Mouse (Mus musculus): ENCODE data around the gene Prpf4. TPM values are rescaled to one million over a fixed set of nuclear protein-coding genes. Genes with fewer than 3 reads are reported as not detected.
A peak's percentile ranks its signal among the peaks of the same experiment; 100 is the strongest.

The Prpf4 gene
- polyA plus RNA-seq, 1 experiment from 2014 or later, result 6.8 TPM

DNA sequence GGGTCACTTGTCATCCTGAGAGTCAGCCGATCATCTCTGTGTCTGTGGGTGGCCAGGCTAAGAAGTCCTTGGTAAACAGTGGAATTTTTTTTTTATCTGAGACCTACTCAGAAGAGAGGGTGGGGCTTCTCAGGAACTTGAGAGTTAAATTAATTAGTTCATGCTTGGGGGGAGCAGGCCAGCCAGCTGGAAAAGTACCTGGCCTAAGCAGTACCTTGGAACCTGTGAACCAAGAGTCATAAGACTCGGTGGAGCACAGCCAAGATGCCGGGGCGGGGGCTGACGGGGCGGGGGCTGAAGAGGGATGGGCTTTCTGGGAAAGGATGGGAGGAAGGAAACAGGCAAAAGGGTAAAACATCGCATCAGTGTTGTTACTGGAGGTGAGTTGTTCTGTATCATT lies 29.3 kb downstream of the Prpf4 start:
- Histone ChIP-seq H3K4me3 (ENCODE audit: inconsistent target) (no peak overlapping the region), H3K36me3 (ENCODE audit: inconsistent target) (no peaks in the 10 kb centered on the region), H3K79me2 (ENCODE audit: inconsistent target) (no peaks in the 10 kb centered on the region), H3K27ac (no peak overlapping the region)
- 97% methylated on average over 7 of the region's 7 CpGs for WGBS (ENCODE audit: missing documents)

- Histone ChIP-seq H3K4me3 (ENCODE audit: inconsistent target) (no peak overlapping the region), H3K27ac (no peak overlapping the region), H3K36me3 (ENCODE audit: inconsistent target) (no peaks in the 10 kb centered on the region), H3K79me2 (ENCODE audit: inconsistent target) (no peaks in the 10 kb centered on the region)
- 31% methylated on average over 4 of the region's 4 CpGs for WGBS (ENCODE audit: missing documents)
These were observed 31.2 kb downstream of the Prpf4 start for GRCm38 (mm10) chr4:62439793-62440192.

GRCm38 (mm10) chr4:62440544-62440943 lies 31.9 kb downstream of the Prpf4 start:
- no peaks in the 10 kb centered on the region for H3K36me3 ChIP-seq (ENCODE audit: inconsistent target)
- 87% methylated on average over 3 of the region's 4 CpGs for WGBS (ENCODE audit: missing documents)
- no peak overlapping the region for H3K4me3 ChIP-seq (ENCODE audit: inconsistent target)
- H3K27ac ChIP-seq, result no peak overlapping the region
- no peaks in the 10 kb centered on the region for H3K79me2 ChIP-seq (ENCODE audit: inconsistent target)

DNA sequence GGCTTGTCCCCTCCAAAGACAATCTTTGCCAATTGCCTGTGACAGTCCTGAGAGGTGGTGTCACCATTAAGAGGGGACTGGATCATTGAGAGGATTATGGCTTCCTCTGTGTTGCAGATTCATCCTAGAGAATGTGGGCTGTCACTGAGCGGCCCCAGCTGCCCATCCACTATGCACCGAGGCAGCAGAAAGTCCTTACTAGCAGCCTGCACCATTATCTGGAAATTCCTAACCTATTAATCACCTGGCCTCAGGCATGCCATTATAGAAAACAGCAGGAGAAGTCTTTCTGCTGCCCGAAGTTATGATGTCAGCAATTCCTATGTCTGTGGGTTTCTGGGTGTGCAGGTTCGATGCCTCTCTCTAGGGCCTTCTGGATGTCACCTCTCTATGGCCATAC lies 32.4 kb downstream of the Prpf4 start:
- Histone ChIP-seq H3K27ac (no peak overlapping the region), H3K79me2 (ENCODE audit: inconsistent target) (no peaks in the 10 kb centered on the region), H3K4me3 (ENCODE audit: inconsistent target) (no peak overlapping the region), H3K36me3 (ENCODE audit: inconsistent target) (no peaks in the 10 kb centered on the region)
- WGBS (ENCODE audit: missing documents), result 93% methylated on average over 4 of the region's 4 CpGs

DNA sequence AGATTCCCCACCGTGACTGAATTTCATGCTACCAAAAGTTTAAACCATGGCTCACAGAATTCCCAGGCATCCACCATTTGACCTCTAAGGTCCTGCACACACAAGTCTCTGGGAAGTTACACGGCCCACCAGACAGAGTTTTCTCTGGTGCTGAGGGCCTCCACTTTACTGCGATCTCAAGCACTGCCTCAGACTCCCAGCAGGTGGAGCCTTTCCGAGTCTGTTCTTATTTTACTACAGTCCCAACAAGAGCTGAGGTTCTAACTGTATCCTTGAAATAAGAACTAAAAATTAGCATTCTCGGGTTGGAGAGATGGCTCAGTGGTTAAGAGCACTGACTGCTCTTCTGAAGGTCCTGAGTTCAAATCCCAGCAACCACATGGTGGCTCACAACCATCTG lies 46.4 kb downstream of the Prpf4 start:
- Histone ChIP-seq H3K27ac (no peak overlapping the region), H3K36me3 (ENCODE audit: inconsistent target) (no peaks in the 10 kb centered on the region), H3K79me2 (ENCODE audit: inconsistent target) (no peaks in the 10 kb centered on the region), H3K4me3 (ENCODE audit: inconsistent target) (no peak overlapping the region)
- 45% methylated on average over 5 of the region's 5 CpGs for WGBS (ENCODE audit: missing documents)

- no peak overlapping the region for H3K4me3 ChIP-seq (ENCODE audit: inconsistent target)
- WGBS (ENCODE audit: missing documents), result 97% methylated on average over 3 of the region's 3 CpGs
- H3K79me2 ChIP-seq (ENCODE audit: inconsistent target), result no peaks in the 10 kb centered on the region
- H3K27ac ChIP-seq, result no peak overlapping the region
- no peaks in the 10 kb centered on the region for H3K36me3 ChIP-seq (ENCODE audit: inconsistent target)
These were observed 50.5 kb downstream of the Prpf4 start for GRCm38 (mm10) chr4:62459081-62459480.

DNA sequence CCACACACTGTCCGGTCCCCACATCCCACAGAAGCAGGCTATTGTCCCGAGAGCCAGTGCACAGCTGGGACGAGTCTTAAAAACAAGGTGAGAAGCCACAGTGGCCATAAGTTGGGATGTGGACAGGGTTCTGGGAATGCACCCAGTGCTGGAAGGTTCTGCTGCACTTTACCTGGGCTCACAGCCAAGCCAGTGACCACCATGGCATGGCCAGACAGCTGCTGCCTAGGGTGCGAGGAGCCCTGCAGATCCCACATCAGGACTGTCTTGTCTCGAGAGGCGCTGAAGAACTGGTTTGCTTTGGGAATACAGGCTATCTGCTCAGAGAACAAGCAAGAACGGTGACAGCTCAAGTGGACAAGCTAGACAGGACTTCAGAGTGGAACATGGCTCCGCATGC lies 51.8 kb downstream of the Prpf4 start:
- H3K79me2 ChIP-seq (ENCODE audit: inconsistent target), result no peaks in the 10 kb centered on the region
- no peak overlapping the region for H3K4me3 ChIP-seq (ENCODE audit: inconsistent target)
- H3K36me3 ChIP-seq (ENCODE audit: inconsistent target), result no peaks in the 10 kb centered on the region
- 95% methylated on average over 8 of the region's 8 CpGs for WGBS (ENCODE audit: missing documents)
- H3K27ac ChIP-seq, result no peak overlapping the region

- no peaks in the 10 kb centered on the region for H3K36me3 ChIP-seq (ENCODE audit: inconsistent target)
- 100% methylated on average over 2 of the region's 2 CpGs for WGBS (ENCODE audit: missing documents)
- no peak overlapping the region for H3K27ac ChIP-seq
These were observed 54.5 kb downstream of the Prpf4 start for GRCm38 (mm10) chr4:62463124-62463523.

DNA sequence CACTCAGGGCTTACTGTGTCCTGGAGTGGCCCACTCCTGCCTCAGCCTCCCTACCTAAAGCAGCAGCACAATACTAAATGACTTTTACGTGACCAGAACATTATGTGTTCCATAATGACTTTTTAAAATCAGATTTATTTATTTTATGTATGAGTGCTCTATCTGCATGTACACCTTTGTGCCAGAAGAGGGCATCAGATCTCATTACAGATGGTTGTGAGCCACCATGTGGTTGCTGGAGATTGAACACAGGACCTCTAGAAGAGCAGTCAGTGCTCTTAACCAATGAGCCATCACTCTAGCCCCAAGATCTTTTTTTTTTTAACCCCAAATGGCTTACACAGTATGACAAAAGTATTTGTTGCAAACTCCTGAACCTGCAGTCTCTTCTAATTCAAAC lies 59.6 kb downstream of the Prpf4 start:
- H3K36me3 ChIP-seq (ENCODE audit: inconsistent target), result no peaks in the 10 kb centered on the region
- H3K27ac ChIP-seq, result no peak overlapping the region
- 100% methylated on average over 1 of the region's 1 CpGs for WGBS (ENCODE audit: missing documents)

More at GRCm38 (mm10) chr4:62463124-62463523, 54.5 kb downstream of the Prpf4 start:
- Histone ChIP-seq H3K4me3 (ENCODE audit: inconsistent target) (no peak overlapping the region), H3K79me2 (ENCODE audit: inconsistent target) (no peaks in the 10 kb centered on the region)

GRCm38 (mm10) chr4:62470598-62471051 lies 62.0 kb downstream of the Prpf4 start, which contains the start of gene Wdr31:
TSS of gene Wdr31 (minus strand) at chr4:62470896.
- no peaks in the 10 kb centered on the region for H3K79me2 ChIP-seq (ENCODE audit: inconsistent target)
- peak within 1 kb of the TSS; percentile 22 for H3K4me3 ChIP-seq (ENCODE audit: inconsistent target)
- 2% methylated on average over 29 of the region's 30 CpGs for WGBS (ENCODE audit: missing documents)
- no peak within 1 kb of the TSS for H3K27ac ChIP-seq
- no peaks in the 10 kb centered on the region for H3K36me3 ChIP-seq (ENCODE audit: inconsistent target)

More for the DNA sequence above, 59.6 kb downstream of the Prpf4 start:
- Histone ChIP-seq H3K4me3 (ENCODE audit: inconsistent target) (no peak overlapping the region), H3K79me2 (ENCODE audit: inconsistent target) (no peaks in the 10 kb centered on the region)

- no peak overlapping the region for H3K27ac ChIP-seq
- H3K79me2 ChIP-seq (ENCODE audit: inconsistent target), result no peaks in the 10 kb centered on the region
- WGBS (ENCODE audit: missing documents), result 100% methylated on average over 2 of the region's 2 CpGs
- H3K36me3 ChIP-seq (ENCODE audit: inconsistent target), result no peaks in the 10 kb centered on the region
- no peak overlapping the region for H3K4me3 ChIP-seq (ENCODE audit: inconsistent target)
These were observed 63.5 kb downstream of the Prpf4 start for GRCm38 (mm10) chr4:62472071-62472470.

GRCm38 (mm10) chr4:62475131-62475530 lies 66.5 kb downstream of the Prpf4 start:
- H3K27ac ChIP-seq, result no peak overlapping the region
- no peak overlapping the region for H3K4me3 ChIP-seq (ENCODE audit: inconsistent target)
- H3K79me2 ChIP-seq (ENCODE audit: inconsistent target), result no peaks in the 10 kb centered on the region
- no peaks in the 10 kb centered on the region for H3K36me3 ChIP-seq (ENCODE audit: inconsistent target)
- 93% methylated on average over 1 of the region's 2 CpGs for WGBS (ENCODE audit: missing documents)

DNA sequence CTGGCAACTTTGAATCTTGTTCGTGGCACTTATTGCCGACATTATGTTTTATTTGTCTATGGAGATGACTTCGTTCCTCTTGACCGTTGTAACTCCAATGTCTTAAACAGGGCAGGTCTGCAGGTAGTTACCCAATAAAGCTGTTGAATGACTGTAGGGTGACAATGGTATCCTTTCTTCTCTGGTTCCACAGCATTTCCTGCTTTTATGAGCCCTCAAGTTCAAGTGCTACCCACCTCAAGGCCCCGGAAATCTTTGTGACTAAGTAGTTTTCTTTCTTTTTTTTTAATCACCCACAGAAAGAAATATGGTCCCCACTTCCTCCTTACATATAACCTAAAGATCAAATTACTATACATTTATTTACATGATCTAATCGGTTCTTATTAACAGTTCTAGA lies 67.2 kb downstream of the Prpf4 start:
- 69% methylated on average over 6 of the region's 6 CpGs for WGBS (ENCODE audit: missing documents)
- Histone ChIP-seq H3K4me3 (ENCODE audit: inconsistent target) (no peak overlapping the region), H3K27ac (no peak overlapping the region), H3K79me2 (ENCODE audit: inconsistent target) (no peaks in the 10 kb centered on the region), H3K36me3 (ENCODE audit: inconsistent target) (no peaks in the 10 kb centered on the region)

All from macrophage (primary cell).